Mouse (Mus musculus) cerebellum, adult 9-11 months (tissue): ENCODE data around the gene Bace1.

Source experiments
- DNase-seq: peaks from one replicate; pipeline ENCODE4 v3.0.0; 2022

The Bace1 gene

DNA sequence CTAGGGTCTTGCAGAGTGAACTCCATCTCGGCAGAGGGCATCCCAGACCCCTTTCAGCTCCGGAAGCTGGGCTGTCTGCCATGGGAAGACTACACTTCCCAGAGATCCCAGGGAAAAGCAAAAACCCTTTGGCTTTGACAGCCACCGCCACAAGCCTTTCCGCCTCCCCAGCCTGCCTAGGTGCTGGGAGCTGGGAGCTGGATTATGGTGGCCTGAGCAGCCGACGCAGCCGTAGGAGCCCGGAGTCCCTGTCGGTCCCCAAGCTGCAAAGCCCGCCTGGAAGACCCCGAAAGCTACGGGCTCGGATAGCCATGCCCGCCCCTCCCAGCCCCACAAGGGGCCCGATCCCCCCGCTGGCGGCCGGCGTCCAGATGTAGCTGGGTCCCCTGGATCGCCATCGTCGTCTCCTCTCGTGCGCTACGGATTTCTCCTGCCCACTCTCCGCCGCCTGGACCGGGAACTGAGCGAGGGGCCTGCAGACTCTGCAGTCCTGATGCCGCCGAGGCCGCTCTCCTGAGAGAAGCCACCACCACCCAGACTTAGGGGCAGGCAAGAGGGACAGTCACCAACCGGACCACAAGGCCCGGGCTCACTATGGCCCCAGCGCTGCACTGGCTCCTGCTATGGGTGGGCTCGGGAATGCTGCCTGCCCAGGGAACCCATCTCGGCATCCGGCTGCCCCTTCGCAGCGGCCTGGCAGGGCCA, at the start of gene Bace1:
Gene Bace1, plus strand, starts transcription at position 147 of the 705 bp plus-strand sequence.
- DNase-seq: peak; percentile 89

DNA sequence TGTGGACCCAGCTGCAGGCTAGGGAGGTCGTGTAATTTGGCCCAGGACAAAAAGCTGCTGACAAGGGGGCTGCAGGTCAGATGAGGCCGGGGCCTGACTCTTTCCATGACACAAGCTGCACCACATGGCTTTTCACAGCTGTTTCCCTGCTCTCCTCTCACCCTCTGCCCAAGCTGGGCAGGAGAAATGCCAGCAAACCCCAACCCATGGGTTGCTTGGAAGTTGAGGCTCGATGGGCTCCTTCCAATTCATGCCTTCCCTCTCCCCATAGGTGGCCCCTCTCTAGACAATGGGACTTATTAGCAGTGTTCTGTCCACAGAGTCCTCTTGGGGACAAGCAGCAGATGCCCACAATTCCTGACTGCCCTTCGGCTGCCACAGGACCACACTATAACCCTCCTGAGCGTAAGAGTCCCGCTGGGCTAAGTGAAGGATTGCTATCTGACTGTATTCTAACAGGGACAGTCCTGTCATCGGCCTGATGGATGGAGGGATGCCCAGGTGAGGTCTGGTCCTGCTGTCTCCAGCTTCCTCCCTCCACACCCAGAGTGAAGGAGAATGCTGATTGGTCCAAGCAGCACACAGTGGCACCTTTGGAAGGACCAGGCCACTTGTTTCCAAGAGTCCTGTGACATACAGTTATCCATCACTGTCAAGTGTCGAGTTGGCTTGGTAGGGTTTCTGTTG, 46.8 kb upstream of the Bace1 start:
- no peak for DNase-seq

DNA sequence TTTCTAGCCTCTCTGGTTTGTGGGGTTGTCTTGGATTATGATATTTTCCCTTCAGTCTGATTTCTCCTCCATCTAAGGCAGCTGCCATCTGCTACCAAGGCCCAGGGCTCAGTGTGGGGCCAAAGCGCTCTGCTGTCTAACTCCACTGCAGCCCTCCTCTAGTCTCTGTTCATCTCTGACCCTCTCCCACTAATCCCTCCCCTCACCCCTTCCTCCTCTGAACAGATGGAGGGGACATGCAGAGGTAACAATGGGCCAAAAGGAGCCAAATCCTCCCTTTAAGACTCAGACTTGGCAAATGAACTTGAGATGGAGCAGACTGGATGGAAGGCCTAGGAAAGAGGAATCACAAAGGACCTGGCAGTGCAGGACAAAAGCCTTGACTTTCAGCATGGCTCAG, 46.1 kb upstream of the Bace1 start:
- no peak for DNase-seq

DNA sequence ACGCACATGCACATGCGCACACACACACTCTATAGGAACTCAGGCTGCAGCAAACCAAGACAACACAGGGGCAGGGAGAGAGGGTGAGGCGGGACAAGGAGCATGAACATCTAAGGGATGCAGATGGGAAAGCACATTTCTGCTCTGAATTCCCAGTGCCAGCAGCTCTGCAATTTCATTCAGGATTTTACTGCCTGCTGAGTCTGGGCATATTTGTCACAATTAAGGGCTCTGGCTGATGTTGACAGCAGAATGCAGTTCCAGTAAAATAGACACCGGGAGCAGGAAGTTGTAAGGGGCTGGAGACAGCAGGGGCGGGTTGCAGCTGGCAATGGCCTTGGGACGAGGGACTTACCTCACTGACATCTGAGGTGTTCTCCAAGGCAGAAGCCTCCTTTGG, 44.7 kb upstream of the Bace1 start:
- DNase-seq: no peak

DNA sequence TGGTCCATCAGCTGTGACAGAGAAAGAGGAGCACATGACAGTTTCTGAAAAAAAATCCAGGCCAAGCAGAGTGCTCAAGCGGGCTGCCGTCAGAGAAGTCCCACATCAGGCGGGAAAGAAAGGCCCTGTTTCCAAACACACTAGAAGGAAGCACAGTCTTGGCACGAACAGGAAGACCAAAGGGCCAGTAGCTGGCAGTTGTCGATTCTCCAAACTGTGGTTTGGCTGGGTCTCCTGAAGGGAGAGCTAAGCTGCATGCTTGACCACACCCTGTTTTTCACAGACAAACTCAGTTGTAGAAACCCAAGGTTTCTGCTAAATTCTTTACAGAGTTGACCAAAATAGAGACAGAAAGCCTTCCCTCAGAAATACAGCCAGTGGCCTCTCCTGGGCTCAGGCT, 42.7 kb upstream of the Bace1 start:
- no peak for DNase-seq

DNA sequence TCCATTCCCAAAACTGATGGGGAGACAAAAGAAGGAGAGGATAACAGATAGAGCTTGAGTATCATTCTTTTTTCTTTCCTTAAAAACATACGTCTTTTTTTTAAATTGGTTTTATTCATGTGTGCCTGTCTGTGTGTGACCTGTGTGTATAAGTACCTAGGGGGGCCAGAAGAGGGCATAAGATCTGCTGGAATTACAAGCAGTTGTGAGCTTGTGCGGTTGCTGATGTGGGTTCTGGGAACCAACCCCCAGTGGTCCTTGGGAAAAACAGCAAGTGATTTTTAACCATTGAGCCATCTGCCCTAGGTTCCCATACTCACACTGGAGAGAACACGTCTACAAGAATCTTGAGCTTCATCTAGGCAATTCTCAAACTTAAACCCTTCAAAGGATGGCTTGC, 41.1 kb upstream of the Bace1 start:
- no peak for DNase-seq

DNA sequence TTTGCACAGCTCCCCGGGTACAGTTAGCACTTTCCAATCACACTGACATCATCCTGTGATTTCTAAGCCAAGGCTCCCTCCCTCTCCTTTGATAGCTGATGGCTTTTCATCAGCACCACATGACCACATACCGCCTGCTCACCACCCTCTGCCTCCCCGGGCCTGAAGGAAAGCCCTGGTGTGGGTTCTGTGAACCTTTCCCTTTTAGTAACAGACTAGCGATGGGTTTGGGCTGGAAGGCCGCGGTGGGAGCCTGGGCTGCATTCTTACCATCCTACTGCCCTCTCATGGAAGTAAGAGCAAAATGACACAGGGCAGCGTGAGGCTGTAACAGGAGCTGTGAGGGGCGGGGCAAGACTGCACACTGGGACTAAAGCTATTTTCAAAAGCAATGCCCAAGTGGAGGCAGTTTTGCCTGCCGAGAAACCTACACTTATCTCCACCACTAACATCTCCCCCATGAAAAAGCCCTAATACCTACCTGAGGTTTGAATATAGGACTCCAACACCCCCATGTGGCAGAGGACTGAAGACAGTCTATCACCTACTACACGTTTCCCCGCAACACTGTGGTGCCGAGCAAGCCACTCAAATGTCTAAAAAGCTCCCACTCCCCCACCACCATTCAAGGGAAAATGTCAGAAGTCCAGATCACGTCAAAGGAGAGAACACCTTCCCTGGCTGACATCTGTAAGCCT, 39.8 kb upstream of the Bace1 start:
- DNase-seq: no peak

DNA sequence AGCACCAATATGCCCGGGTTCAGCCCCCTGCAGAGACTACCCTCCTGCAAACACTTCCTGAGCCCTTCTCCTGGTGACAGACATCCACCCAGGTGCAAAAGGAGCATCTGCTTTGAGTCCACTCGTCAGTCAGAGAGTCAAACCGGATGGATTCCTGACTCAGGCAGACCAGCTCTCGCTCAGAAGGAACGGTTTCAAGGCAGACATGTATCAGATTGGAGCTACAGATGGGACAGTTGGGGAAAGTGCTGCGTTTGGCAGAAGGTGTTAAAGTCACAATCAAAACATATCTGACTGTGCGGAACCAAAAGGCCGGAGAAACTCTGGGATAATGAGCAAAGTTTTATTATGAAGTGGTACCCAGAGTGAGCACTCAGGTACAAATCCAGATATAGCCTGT, 39.0 kb upstream of the Bace1 start:
- DNase-seq: no peak

DNA sequence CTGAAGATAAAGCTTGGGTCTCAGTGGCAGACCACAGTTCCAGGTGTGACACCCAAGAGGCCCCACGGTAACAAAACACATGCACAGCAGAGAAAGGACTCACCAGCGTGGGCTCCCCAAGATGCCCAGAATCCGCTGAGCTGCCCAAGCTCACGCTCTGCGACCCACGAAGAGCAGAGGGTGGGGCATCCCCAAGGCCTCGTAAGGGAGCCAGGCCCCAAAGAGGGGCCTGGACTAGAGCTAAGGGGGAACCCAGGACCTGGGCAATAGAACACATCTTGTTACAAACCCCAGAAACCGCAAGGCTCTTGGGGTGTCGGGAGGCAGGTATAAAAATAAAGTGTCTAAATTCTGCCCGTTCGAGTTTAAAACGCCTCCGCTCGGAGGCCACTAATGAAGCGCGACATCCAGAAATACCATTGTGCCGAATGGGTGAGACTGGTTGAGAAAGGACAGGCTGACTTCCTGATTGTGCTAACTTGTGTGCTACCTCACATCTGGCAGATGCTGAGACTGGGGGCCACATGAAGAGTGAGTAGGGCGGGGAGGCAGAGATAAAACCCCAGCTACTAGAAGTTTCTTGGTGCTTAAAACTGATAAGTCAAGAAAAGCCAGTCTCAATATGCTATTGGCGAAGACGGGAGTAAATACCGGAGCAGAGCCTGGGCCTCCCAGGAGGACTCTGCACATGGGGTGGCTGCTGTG, 35.2 kb upstream of the Bace1 start:
- no peak for DNase-seq

DNA sequence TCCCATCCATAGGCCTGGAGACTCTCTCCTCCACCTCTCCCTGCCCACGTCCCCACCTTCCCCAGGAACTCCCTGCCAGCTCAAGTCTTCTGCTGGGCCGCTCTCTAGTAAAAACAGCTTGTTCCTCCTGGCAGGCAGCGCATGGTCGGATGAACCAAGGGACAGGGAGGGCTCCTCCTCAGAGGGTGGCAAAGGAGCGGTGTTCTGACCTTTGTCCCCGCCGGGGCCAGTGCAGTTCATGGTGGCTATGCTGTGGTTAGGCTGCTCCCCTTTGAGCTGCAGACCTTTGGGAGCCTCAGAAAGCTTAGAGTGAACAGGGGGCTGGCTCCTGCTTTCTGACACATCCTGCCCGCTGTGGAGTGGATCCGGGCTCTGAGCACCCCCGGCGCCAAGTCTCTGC, 31.5 kb upstream of the Bace1 start:
- DNase-seq: no peak

DNA sequence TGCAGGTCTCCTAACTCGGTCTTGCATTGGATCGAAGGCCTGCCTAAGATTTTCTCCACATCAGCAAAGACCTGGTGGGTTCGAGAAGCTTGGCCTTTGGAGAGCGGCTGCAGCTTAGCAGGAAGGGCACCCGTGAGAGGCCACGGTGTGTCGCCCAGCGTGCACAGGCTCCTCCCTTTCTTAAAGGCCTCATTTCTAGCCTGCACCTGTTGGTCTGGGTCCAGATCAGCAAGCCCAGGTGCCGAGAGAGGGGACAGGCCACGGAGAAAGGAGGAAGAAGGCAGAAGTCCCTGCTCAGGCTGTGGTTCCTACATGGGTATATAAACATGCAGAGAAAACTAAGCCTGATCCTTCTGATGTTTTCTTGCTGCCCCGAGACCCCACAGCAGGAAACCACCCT, 31.0 kb upstream of the Bace1 start:
- no peak for DNase-seq

DNA sequence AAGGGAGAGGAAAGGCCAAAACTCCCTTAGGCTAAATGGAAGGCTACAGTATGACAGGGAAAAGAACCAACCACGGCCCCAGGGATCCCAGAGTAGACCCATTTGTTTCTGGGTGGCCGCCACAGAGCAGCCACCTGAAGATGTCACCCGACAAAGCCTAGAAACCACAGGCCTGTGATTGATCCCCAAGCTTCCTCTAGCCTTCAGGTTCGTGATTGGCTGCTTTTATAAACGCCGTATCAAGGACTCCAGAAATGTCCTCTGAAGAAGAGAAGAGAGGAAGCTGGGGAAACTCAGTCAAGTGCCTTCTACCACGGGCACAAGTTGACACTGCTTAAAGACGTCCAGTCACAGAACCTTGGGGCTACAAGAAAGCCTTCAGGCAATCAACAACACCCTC, 30.6 kb upstream of the Bace1 start:
- DNase-seq: no peak

DNA sequence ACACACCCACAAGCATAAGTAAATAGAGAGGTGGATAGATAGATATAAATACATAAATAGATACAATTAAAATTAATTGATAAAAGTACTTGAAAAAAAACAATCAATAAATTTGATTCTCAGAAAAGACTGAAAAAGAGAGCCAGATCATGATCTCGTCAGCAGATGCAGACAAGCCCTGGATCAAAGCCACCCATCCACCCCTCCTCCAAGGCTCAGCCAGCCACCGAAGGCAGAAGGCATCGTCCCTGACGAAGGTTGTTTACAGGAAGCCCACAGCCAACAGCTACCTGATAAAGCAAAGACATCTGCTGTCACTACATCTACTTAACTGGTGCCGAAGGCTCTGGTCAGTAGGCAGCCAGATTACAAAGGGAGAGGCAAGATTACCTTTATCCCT, 26.4 kb upstream of the Bace1 start:
- no peak for DNase-seq

DNA sequence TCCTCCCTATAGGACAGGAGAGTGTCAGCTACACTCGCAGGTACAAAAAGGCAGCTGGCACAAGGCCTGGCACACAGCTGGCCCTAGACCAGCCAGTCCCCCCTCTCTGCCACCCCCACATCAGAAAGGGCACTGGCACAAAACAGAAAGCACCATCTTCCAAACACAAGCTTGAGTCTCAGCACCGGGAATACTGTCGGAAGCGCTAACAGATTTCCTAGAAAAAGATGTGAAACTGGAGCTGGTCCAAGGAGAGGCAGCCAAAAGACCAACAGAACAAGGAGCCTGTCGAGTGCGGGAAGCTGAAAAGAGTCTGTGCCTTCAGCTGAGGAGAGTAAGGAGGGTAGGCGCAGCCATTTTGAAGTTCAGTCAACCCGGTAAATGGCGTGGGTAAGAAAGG, 23.3 kb upstream of the Bace1 start:
- peak; percentile 64 for DNase-seq

DNA sequence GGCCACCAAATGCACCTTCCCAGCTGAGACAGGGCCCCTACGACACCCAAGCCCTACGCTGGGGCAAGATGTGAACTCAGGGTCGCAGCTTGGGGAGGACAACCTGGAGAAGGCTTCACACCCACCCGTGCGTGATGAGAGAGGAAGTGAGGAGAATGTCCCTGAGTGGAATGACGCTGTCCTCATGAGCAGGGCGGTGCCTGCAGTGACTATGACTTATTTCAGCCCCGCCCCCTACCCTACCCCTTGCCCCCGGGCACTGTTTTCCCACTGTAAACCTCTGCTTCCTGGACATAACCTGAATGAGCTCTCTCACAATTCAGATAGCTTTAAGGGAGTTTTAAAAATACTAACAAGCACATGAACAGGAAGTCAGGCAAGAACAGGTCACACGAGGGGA, 22.9 kb upstream of the Bace1 start:
- DNase-seq: no peak

DNA sequence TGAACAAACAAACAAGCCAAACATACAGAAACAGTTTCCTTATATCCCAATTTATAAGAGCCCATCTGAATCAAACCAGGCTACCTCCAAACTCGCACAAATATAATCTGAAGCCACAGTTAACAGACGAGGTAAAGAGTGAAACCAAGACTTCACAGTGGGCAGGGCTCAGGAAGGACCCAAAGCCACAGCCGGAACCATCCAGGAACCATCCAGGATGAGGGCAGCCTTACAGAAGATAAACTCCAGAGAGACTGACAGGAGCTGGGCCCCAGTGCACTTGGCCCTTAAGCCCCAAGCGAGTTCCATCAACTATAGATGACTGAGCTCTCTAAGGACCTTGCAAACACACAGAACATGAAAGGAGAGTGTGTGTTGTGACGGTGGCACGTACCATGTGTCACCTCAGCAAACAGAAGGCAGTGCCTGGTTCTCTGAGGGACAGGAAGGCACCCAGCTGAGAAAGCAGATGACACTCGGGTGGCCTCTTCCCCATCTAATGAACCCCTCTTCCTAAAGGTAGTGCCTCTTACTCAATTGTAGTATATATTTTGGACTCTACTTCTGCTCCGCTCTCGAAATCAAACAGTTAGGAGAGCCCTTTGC, 19.9 kb upstream of the Bace1 start:
- DNase-seq: peak; percentile 80

DNA sequence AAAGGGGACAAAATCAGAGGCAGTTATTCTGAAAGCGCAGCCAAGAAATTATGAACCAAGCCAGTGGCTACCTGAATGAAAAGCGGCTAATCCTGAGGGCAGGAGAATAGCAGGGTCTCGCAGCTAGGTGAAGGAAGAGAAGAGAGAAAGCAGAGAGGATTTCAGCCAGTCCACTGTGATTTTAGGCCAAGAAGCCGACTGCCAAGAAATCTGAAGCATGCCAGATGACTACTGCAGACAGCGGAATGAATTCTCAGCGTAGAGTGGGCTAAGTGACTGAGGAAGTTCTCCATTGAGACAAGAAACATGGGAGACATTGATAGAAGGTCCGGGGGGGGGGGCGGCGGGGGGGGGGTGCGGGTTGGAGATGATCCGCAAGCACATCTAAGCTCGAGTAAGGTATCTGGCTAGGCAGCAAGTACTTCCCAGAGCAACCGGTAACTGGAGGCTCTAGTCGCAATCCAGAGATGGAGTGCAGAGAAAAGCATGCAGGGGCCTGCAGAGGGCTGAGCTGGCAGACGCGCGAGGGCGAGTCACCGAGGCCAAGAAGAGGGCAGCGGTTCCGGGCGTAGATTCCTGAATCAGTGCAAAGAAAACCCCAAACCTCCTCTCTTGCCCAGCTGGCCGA, 10.6 kb upstream of the Bace1 start:
- peak; percentile 58 for DNase-seq

DNA sequence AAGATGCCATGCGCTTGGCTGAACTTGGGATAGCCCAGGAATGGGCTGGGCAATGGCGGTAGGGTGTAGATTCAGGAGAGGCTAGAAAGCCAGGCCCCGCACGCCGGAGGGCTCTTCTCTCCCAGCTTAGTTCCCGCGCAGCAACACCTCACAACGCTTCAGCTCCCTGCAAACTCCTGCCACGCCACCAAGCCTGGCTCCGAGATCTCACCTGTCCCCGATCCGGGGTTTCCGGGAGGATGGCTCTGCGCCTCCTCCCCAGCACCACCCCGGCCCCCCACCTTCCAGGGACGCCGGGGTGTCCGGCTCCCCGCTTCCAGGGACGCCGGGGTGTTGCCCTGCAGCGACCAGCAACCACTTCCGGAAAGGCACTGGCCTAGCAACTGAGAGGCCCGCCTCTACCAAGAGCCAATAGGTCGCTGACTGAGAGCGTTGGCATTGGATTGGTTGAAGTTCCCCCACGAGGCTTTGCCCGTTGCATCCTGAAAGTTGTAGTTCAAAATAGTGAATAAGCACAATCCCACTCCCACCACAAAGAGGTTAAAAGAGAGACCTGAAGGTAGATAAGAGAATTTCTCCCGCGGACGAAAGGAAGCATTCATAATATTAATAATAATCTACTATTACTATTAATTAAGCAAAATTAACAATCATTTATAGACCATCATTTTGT, 10.0 kb upstream of the Bace1 start, which contains the start of gene Cep164:
Gene Cep164, minus strand, starts transcription at position 401 of the 673 bp plus-strand sequence.
- peak; percentile 90 for DNase-seq

DNA sequence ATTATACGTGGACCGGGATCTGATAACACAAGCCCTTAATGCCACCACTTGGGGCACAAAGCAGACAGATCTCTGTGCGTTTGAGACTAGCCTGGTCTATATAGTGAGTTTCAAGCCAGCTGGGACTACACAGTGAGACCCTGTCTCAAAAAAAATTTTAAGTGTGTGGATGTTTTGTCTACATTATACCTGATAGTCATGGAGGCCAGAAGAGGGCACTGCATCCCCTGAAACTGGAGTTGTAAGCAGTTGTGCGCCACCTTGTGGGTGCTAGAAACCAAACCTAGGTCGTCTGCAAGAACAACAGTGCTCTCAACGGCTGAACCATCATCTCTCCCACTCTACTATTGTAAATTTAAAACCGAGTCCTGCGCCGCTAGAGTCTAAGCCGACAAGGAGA, 9.3 kb upstream of the Bace1 start:
- peak; percentile 78 for DNase-seq

DNA sequence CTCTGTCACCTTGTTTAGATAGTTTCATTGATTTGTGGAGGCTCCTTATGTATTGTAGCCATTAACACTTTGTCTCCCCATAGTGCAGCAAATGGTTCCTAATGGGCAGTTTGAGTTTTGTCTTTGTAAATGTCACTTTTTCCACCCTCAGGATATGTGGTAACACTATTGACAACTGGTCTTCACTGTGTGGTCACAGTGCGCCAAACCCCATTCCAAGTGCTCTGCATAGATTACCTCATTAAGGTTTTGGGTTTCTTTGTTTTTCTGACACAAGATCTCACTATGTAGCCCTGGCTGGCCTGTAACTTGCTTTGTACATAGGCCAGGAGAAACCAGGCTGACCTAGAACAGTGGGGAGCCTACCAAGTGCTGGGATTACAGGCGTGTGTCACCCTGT, 5.5 kb upstream of the Bace1 start:
- no peak for DNase-seq

DNA sequence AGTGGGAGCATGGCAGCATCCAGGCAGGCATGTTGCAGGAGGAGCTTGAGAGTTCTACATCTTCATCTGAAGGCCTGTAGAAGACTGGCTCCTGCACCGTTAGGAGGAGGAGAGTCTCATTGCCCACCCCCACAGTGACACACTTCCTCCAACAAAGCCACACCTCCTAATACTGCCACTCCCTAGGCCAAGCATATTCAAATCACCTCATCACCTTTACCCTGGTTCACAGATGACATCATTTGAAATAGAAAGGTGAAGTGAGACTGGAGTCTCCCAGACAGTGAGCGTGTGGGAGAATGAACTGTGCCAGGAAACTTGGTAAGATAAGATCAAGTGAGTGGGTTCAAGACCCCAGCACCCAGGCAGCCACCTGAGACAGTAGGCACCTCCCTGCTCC, 4.9 kb upstream of the Bace1 start:
- no peak for DNase-seq

DNA sequence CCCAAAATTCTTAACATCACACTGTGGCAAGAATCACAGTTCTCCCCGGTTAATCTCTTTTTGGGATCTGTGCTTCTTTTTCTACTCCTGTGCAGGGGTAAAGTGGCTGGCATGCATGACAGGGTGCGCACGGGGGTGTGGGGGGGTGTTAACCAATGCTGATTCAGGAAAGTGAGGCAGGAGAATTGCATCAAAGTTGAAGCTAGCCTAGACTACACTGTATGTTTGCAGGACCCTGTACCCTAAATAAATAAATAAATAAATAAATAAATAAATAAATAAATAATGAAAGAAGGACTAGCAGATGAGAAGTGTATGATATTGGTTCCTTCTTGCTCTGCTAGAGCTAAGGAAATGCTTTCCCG, 329 bp upstream of the Bace1 start:
- DNase-seq: no peak
